Mouse (Mus musculus) left cerebral cortex, postnatal 25 days (tissue): Measurements from ENCODE around the gene Fbxw2. TPM values are rescaled to one million over a fixed set of nuclear protein-coding genes. Genes with fewer than 3 reads are reported as not detected.
"Not testable (repeated sequence)": the region's sequence is repeated elsewhere in the genome, so short reads cannot be mapped to it uniquely, and the experiment has no call there.

Experiments used
- DNase-seq, 2 experiments: peaks; one replicate each; pipeline ENCODE4 v3.0.0; 2022; ENCODE audit warnings: low spot score in 2 of 2, mixed read lengths in 1 of 2
- intact Hi-C: fragments of 180-260 bp; cut with DNase I; formaldehyde crosslinking; loops from one replicate; pipeline ENCODE4 v1.15.1; 2025
- total RNA-seq, 2 experiments: library from RNA; stranded (reverse); gene quantifications; 2 replicates each; pipeline ENCODE4 v1.2.3; 2021

Gene Fbxw2
- total RNA-seq = 100 to 1,000 TPM in 1 of 2 experiments, 10 to 100 TPM in 1; 96.1 to 101 TPM

GRCm38 (mm10) chr2:34825827-34826459, at the start of gene Fbxw2:
Gene Fbxw2, minus strand, starts transcription at chr2:34826311.
- DNase-seq = peak; percentile 94
- intact Hi-C loops = loop anchor here (10.0 kb wide), 1 partner anchor 279 kb away; the partner anchor contains the start of genes AI182371 and Cntrl

DNA sequence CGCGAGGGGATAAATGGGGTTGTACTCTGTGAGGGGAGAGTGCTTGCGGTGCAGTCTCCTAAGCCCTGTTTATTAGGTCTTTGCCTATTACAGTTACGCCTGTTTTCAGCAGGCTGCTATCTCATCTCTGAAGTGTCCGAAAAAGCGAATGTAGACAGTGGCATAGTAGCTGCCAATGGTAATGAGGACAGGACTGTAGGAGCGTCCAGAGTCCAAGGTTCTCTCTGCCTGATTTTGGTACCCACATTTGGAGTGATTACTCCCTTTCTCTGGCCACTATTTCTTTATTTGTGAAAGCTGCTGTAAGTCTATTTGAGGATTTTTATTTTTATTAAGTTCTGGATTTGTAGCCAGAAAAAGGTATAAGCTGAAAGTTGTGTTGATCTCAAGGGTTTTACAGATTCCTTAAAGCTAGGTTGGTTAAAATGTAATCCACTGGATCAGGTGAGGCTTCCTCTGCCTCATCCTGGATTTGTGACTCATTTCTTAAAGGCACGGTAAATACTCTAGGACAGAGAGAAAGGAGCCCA, 48.8 kb upstream of the Fbxw2 start, which contains the start of gene Psmd5:
Gene Psmd5 (minus strand): TSS at position 153 of the 530 bp plus-strand sequence.
- no peak for DNase-seq
- intact Hi-C loops = no loop called here

- DNase-seq = no peak
- intact Hi-C loops = no loop called here
Measured at GRCm38 (mm10) chr2:34874271-34874670, 48.2 kb upstream of the Fbxw2 start, which contains the start of gene Cutal. Gene Cutal, plus strand, starts transcription at chr2:34874396.

DNA sequence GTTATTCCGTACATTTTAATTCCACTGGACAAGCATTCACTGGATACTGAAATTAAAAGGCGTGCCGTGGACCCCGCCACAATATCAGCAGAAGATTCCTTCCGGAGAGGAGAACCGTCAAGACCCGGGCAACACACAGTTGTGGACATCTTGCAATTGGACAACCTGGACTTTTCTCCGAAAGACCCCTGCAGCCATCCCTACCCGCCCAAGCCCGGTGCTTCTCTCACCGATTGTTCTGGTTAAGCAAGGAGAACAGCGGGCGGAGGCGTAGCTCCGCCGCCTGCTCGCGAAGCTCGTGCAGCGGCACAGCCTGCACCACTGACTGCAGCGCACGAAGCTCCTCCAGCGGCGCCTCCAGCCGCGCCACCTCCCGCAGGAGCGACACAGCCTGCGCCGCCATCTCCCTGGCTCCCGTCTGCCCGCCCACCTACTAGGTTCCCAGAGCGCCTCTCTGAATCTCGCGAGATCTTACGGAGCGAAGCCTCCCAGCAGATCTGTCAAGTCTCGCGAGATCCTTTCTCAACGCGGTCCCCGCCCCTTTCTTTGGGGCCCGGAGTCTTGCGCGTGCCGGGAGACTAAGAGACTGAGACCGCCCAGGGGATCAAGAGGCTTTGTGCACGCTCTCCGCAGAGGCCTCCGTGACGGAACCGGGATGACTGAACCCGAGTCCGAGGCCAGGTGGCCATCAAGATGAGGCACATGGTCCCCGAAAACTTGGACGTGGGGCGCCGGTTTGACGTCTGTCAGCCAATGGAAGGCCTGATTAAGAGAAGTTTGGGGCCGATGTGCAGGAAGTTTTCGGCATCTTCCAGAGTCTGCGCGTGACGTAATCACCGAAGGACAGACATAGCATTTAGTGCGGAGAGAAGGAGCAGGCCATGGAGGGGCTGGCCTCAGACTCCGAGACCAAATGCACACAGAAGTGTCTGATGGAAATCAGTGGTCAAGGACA, 44.7 kb upstream of the Fbxw2 start:
- intact Hi-C loops = loop anchor here (2.0 kb wide), 2 partner anchors 42 to 238 kb away; partner anchors contain the start of gene Cntrl
- peak; percentile 93 to 96 for DNase-seq

DNA sequence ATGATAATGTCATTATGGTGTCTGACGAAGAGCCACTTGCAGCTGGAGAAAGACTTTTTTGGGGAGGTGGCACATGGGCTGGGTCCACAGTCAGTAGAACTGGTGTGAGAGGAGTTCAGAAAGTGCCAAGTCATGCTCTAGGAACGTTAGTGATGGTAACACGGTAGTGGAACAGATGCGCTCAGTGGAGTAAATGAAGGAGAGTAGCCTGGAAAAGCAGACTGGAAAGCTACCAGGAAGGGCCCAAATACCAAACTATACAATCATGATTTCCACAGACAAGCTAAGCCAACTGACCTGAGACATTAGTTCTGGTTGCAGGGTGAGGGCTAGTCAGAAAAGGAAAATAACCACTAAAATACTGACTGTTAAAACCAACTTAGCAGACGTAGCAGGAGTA, 43.6 kb upstream of the Fbxw2 start:
- DNase-seq = peak in 1 of 2 experiments; percentile 13
- intact Hi-C loops = loop anchor here (2.0 kb wide), 2 partner anchors 41 to 239 kb away; partner anchors contain the start of gene Cntrl

DNA sequence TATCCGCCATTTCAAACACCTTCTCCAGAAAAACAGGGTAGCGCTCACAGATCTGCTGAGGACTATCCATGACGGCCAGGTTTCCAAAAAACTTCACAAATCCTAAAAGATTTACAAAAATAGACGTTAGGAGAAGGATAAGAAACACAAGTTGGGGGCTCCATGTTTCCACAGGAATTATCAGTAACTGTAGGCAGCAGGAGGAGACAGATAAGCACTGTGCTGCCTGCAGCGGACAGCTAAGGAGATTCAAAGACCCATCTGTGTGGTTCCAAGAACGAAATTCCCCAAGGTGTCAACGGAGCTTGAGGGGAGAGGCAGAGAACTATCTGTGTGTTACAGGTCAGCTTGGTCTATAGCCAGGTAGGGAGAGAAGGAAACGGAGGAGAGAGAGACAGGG, 31.6 kb upstream of the Fbxw2 start:
- intact Hi-C loops = no loop called here
- DNase-seq = no peak

- no peak for DNase-seq
- intact Hi-C loops = no loop called here
Measured at GRCm38 (mm10) chr2:34855265-34855664, 29.2 kb upstream of the Fbxw2 start.

GRCm38 (mm10) chr2:34847702-34848101, 21.6 kb upstream of the Fbxw2 start:
- no peak for DNase-seq
- intact Hi-C loops = no loop called here

- peak; percentile 13 to 49 for DNase-seq
- intact Hi-C loops = no loop called here
Measured at GRCm38 (mm10) chr2:34843211-34843939, 17.3 kb upstream of the Fbxw2 start.

DNA sequence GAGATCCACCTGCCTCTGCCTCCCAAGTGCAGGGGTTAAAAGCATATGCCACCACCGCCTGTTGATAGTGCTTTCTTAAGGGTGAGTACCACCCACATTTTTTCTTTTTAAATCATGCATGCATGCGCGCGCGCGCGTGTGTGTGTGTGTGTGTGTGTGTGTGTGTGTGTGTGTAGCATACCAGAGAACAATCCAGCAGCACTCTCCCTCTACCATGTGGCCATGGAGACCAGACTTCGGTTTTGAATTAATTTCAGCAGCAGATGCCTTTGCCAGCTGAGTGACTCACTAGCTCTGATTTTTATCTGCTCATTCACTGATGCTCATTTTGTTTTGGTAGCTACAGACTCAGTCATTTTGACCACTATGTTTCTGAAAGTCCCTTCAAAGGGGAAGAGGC, 15.6 kb upstream of the Fbxw2 start:
- intact Hi-C loops = no loop called here
- DNase-seq = peak; percentile 48 to 83

GRCm38 (mm10) chr2:34840143-34840542, 14.0 kb upstream of the Fbxw2 start:
- DNase-seq, intact Hi-C loops: not testable (repeated sequence)

DNA sequence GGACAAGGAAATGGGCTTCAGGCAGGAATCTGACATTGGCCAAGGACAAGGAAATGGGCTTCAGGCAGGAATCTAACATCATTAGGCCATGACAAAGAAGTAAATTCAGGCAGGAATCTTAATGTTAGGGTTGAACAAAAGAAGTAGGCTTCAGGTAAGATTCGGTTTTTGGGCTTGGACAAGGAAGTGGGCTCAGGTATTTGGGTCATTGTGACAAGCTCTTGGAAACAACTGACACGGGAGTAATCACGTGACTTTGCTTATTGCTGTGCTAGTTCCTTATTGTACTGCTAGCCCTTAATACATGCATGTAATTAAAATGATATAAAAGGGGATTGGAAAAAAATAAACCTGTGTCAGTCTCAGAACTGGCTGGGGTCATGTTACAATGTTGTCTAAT, 9.6 kb upstream of the Fbxw2 start:
- no peak for DNase-seq
- intact Hi-C loops = no loop called here

DNA sequence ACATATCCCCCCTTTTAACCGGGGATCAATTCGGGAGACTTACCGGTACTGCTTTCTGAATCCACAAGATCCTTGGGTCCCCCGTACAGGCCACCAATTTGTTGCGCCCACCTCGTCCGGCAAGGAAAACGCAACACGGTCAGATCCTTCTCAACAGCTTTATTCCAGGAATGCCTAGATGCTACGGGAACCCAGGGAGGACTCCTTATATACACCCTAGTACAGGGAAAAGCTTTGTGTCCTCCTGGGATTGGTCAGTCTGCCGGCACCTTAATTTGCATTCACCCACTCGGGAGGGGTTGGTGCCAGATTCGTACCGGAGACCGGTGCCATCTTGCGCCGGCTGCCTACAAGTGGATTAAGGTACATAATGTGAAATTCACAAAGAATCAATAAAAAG, 7.5 kb upstream of the Fbxw2 start:
- intact Hi-C loops = no loop called here

DNA sequence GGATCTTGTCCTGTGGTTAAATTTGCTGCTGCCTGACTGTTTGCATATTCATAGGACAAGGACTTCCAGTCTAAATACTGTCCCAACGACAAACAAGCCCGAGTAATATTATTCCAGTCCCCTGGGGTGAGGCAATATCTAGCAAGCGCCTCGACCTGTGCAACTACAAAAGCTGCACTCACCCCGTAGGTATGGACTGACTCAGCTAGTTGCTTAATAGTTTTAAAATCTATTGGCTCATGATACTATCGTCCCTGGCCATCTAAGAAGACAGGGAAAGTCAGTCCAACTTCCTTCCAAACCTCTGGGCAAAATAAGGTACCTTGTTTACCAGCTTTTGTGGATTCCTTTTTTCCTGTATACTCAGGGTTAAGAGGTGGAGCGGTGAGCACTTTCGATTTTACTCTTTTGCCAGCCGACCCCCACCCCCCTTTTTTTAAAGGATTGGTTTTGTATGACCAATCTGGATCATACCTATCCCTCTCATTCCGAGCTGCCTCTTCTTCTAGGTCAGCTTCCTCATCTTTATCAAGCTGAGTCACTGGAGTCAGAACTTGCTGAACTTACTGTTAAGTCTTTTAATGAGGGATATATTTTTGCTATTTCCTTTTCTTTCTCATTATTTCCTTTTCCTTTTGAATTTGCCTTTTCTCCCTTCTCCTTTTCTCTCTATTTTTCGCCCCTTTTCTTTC, 6.8 kb upstream of the Fbxw2 start, which contains the start of gene Gm34653:
Gene Gm34653 (plus strand): TSS at position 242 of the 692 bp plus-strand sequence.
- DNase-seq, intact Hi-C loops: not testable (repeated sequence)

More for the DNA sequence above, 7.5 kb upstream of the Fbxw2 start:
- DNase-seq = no peak

DNA sequence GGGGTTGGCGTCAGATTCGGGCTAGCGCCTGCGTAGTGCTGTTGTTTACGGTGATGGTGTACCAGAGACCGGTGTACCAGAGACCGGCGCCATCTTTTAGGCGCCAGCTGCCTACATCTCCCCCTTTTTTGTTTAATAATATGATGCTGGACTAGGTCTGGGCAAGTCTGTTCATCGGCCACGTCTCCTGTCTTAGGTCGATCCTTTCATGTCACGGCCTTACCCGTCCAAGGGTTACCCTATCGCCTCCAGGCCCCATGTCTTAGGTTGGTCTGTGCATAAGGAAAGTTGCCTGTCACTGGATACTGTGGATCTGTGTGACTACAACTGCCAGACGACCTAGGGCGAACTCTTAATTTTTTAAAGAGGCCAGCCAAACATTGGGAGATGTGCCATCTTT, 4.0 kb upstream of the Fbxw2 start:
- DNase-seq, intact Hi-C loops: not testable (repeated sequence)

GRCm38 (mm10) chr2:34828026-34828425, 1.9 kb upstream of the Fbxw2 start:
- DNase-seq = no peak
- intact Hi-C loops = loop anchor here (2.0 to 10.0 kb wide), 2 partner anchors 43 to 277 kb away; partner anchors contain the start of genes AI182371 and Cntrl

GRCm38 (mm10) chr2:34827591-34827990, 1.5 kb upstream of the Fbxw2 start:
- intact Hi-C loops = loop anchor here (10.0 kb wide), 1 partner anchor 277 kb away; the partner anchor contains the start of genes AI182371 and Cntrl
- DNase-seq = no peak

GRCm38 (mm10) chr2:34826460-34827231, 535 bp upstream of the Fbxw2 start:
- DNase-seq = no peak
- intact Hi-C loops = loop anchor here (10.0 kb wide), 1 partner anchor 278 kb away; the partner anchor contains the start of genes AI182371 and Cntrl
